Mouse (Mus musculus) testis, adult 2 months (tissue): ENCODE results near the gene Slc35e3.
"Not testable (repeated sequence)": the region's sequence is repeated elsewhere in the genome, so short reads cannot be mapped to it uniquely, and the experiment has no call there.

Experiments used
- CTCF ChIP-seq: fragments of 200-500 bp; IDR thresholded peaks from 2 replicates; pipeline ENCODE4 v1.5.1; 2012; ENCODE audit warnings: low read depth, mild to moderate bottlenecking, inconsistent platforms, low read length, moderate library complexity; ENCODE audit not compliant: control insufficient read depth, insufficient read depth, insufficient replicate concordance
- POLR2A ChIP-seq: fragments of 200-500 bp; IDR thresholded peaks from 2 replicates; pipeline ENCODE4 v1.6.1; 2012; ENCODE audit warnings: low read depth, mild to moderate bottlenecking, inconsistent platforms, low read length, moderate library complexity; ENCODE audit not compliant: control insufficient read depth

GRCm38 (mm10) chr10:117734104-117734852, 11.9 kb downstream of the Slc35e3 start:
- TF ChIP-seq CTCF, POLR2A: not testable (repeated sequence)
